Mouse (Mus musculus) layer of hippocampus, postnatal 14 days (tissue): ENCODE data around the gene Asb9. TPM values are rescaled to one million over a fixed set of nuclear protein-coding genes. Genes with fewer than 3 reads are reported as not detected.
A peak's percentile ranks its signal among the peaks of the same experiment; 100 is the strongest.

Source experiments
- DNase-seq, 2 experiments: peaks; one replicate each; pipeline ENCODE4 v3.0.0; 2021 to 2022; ENCODE audit warnings: low spot score in 2 of 2, mixed read lengths in 1 of 2
- long read RNA-seq, 2 experiments: library from polyadenylated mRNA; stranded (forward); transcript quantifications; one replicate each; pipeline ENCODE4 v2.0.0; 2021
- total RNA-seq, 2 experiments: library from RNA; stranded (reverse); gene quantifications; 2 replicates each; pipeline ENCODE4 v1.2.3; 2021

The Asb9 gene
- not detected for total RNA-seq
- long read RNA-seq, experiment 1: 0 reads
- long read RNA-seq, experiment 2: 0 reads

DNA sequence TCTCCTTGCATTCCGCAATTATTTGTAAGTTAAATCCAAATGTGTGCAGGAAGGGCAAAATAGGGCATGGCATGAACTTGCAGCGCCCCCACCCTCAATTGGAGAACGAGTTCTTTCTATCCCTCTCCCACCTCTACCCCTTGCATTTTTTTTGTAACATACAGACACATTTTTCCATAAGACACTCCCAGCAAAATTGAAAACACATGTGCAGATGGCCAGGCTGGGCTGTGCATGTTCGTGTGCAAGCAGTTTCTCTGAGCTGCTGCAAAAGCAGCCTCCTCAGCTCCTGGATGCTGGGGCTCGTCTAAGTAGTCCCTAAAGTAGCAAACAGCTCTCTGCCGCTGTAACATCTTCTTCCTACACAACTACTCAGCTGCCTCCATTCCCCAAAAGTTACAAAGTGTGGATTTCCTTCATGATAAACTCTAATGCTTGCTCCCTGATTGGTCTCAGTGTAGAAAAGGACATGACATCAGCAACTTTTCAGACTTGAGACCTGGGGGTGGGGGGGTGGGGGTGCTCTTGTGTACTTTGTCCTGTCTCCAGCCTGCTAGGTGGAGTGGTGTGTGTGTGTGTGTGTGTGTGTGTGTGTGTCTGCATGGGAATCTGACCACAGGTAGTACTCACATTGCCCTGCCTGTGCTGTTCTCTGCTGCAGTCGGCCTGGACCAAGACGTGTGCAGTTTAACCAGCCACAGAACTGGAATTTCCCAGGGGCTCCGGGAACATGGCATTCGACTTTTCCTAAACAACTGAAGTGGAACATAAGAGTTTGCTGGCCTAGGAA is at the start of gene Asb9:
Gene Asb9 (plus strand): TSS at position 619 of the 790 bp plus-strand sequence.
- no peak for DNase-seq

DNA sequence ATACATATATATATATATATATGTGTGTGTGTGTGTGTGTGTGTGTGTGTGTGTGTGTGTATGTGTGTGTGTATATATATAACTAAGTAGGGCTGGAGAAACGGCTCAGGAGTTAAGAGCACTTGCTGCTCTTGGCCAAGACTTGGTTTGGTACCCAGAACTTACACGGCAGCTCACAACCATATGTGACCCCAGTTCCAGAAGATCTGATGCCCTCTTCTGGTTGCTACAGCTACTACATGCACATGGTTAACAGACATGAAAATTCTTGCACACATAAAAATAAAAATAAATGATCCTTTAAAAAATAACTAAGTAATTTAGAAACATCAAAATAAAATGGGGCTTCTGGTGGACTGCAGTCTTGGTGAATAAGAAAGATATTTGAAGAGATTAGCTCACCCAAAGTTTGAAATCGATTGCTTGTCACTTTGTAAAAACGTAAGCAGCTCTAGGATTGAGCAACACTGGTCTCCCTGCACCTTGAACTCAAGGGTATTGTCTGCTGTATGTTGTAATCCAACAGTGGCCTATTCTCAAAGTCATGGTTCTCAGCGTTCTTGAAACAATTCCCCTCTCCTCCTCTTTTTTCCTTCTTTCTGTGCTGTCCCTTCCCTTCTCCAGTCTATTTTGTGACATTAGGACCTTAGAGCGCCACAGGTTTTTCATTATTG is 46.8 kb upstream of the Asb9 start:
- no peak for DNase-seq

DNA sequence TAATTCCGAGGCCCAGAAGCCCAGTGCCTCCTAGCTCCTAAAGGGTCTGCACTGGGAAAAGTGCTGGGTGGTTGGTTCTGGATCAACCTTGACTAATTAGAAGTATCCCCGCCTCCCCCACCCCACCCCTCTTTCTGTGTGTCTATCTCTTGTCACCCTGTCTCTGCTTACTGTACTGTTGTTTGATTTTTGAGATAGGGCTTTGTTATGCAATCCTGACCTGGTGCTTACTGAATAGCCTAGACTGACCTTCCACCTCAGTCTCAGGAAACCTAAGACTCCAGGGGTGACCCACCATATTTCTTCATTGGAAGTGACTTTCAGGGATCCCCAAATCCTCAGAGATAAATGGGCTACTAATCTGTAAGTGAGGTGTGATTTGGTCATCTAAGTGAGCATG is 3.9 kb upstream of the Asb9 start:
- no peak for DNase-seq

DNA sequence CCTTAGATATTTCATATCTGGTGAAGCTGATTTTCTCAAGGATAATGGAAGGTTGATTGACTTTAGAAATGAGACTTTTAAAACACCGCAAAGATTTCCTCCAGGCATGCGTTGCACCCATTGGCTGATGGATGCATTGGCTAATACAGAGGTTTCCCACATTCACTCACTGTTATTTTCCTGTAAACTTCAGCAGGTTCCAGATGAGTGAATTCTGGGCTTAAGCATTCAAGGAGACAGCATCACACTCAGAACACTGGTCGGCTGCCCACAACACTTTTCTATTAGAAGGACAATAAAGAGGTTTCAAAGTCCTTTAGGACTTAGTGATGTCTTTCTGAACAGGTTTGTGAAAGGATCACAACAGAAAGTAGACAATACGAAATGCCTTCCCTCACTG is 941 bp downstream of the Asb9 start:
- DNase-seq: no peak

DNA sequence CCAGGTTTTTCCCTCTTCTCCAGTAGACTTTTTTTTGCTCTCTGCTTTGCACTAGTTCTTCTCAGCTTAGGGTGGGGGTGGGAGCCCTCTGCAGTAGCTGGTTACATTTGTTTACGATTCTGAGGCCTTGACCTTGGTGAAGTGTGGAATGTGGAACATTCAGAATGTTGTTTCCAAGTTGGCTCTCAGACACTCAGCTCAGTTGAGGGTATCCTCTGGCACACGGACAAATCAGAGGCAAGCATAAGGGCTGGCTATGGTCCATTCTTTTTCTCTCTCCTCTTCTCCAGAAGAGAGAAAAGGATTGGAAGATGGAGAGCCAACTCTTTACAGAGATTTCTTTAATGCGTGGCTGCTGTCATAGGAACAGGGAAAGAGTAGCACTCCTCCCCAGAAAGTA is 2.6 kb downstream of the Asb9 start:
- no peak for DNase-seq

DNA sequence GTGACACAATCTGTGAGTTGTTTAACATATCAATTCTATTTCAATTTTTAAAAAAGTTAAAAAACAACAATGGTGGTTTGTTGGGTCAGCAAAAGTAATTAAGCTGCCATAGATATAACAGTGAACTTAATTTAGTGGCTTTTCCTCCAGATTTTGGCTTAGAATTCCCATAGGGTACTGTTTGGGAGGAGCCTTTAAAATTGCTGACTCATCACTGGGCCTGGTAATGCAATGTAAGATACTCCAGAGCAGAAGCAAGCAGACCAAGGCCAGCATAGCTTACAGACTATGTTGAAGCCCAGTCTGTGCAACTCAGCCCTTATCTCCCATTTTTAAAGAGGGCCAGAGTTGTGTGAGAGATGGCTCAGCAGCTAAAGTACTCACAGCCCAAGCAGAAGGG is 16.0 kb downstream of the Asb9 start:
- DNase-seq: no peak

DNA sequence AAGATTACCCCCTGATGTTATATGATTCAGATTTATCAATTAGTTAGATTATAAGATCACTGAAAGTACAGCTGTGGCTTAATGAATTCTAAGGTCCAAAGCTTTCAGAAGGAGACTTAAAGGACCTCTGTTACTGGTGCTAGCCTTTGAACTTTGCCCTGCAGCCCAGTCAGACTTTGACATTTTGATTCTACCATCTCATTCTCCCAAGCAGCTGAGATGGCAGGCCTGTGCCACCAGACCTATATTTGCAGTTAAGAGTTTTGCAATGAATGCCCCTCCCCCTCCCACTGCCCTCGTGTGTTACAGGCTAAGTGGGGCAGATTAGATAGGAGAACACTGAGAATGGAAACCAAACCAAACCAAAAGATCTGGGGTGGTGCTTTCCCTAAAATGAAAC is 20.4 kb downstream of the Asb9 start:
- DNase-seq: no peak

DNA sequence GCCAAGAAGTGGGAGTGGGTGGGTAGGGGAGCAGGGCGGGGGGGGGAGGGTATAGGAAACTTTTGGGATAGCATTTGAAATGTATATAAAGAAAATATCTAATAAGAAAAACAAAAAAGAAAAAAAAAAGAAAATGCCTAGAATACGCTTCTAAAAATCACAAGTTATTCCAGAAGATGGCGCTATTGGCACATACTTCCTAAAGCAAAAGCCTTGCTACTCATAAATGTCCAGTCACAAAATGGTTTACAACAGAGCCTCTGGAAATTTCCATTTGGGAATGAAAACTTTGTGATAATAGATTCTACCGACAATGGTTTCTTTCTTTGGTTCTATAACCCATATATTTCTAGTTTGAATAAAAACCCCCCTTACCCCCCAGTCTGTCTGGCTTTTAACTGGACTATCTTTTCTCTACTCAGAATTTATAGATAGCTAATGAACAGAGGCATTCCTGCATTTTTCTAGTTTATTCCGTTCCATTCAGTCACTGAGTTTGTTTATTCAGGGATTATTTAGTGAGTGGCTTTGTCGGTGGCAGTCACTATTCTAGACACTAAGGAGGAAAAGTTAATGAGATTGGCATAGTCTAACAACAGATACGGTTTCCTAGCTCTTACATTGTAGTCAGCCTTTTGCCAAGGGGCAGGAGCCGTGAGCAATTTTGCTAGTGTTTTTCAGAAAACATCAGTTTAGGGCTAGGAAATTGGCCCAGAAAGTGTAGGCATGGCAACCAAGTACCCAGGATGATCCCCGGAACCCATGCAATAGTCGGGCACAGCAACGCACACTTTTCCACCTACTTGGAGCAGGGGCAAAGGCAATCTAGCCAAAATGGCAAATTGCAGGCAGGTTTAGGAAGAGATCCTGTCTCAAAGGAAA is 35.5 kb downstream of the Asb9 start:
- peak in 1 of 2 experiments; percentile 52 for DNase-seq

DNA sequence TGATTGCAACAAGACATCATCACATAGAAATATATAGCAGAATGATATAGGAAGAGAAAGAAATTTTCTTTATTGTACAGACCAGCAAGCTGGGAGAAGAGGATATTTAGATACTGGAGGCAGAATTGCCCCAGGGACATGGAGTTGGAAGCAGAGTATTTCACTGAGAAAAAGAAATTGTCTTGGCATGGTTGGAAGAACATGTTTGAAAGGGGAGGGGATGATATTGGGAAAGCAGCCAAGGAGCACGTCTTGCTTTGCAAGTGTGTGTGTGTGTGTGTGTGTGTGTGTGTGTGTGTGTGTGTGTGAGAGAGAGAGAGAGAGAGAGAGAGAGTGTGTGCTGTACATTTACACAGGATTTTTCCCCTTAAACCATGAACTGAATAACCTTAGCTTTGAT is 64.1 kb downstream of the Asb9 start:
- no peak for DNase-seq

DNA sequence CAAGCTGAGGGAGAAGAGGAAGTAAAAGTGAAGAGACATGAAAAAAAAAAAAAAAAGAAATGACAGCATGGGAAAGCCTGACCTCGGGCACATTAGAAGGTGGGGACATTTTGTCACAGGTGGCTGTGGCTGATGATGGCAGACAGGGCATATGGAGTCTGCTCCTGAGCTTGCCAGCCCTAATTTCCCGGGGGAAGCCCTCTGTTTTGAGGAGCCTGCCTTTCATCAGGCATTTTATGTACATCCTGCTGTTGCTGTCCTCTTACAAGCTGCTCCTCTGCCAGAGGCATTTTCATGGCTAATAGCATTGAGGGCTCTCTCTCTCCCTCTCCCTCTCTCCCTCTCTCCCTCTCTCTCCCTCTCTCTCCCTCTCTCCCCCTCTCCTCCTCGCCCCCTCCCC is 70.8 kb downstream of the Asb9 start:
- DNase-seq: no peak

Other genes with a start within 250 kb of the Asb9 start
- 1 to 10 TPM; 1.0 to 1.4 TPM for gene Bmx, start 248.1 kb upstream of the Asb9 start, total RNA-seq
- 1 to 10 TPM; 3.2 to 5.3 TPM for gene Pir, start 237.0 kb upstream of the Asb9 start, total RNA-seq
- gene Vegfd, start 132.9 kb upstream of the Asb9 start, total RNA-seq: 1 to 10 TPM; 2.7 to 2.9 TPM
- 1 to 10 TPM; 7.7 to 8.7 TPM for gene Piga, start 86.5 kb upstream of the Asb9 start, total RNA-seq
- gene Asb11, start 69.3 kb upstream of the Asb9 start, total RNA-seq: 1 to 10 TPM in 1 of 2 experiments, under 1 TPM in 1; 0.58 to 1.6 TPM